Mouse (Mus musculus): ENCODE results near the gene Mkks. TPM values are rescaled to one million over a fixed set of nuclear protein-coding genes. Genes with fewer than 3 reads are reported as not detected.
A peak's percentile ranks its signal among the peaks of the same experiment; 100 is the strongest.
"Not testable (repeated sequence)": the region's sequence is repeated elsewhere in the genome, so short reads cannot be mapped to it uniquely, and the experiment has no call there.

The Mkks gene
- polyA plus RNA-seq, 1 experiment: 2.3 TPM

DNA sequence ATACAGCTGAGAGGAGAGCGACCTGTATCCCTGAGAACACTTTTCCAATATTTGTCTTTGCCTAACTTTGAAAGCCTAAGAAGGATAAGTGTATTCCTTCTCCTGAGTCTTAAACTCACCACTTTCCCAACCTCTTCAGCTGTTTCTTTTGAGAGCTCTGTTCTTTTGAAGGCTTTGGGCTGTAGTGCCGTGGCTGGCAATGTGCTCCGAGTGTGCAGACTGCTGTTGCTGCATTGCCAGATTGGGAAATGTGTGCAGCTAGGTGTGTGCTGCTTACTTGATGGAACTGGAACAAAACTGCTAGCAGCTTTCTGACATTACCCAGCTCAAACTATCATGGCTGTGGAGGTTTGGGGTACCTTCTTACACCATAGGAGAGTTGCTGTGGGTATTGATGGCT lies 21.8 kb upstream of the Mkks start:
- TF ChIP-seq CTCF (IDR thresholded peaks at IDR 0.05; ENCODE audit: control insufficient read depth, insufficient read depth, low read length): no peak
- TF ChIP-seq POLR2A (IDR thresholded peaks at IDR 0.05; ENCODE audit: borderline replicate concordance, control insufficient read depth, low read depth, low read length): no peak
- WGBS: 68% methylated on average over 3 of the region's 3 CpGs
- no peaks in the 10 kb centered on the region for H3K4me1 ChIP-seq (ENCODE audit: control insufficient read depth, insufficient read depth, low read length)
- H3K4me3 ChIP-seq (replicated peaks; ENCODE audit: control insufficient read depth, low read depth, low read length): no peak overlapping the region
- H3K27ac ChIP-seq (ENCODE audit: control insufficient read depth, insufficient read depth, low read depth, low read length, poor library complexity): no peak overlapping the region

DNA sequence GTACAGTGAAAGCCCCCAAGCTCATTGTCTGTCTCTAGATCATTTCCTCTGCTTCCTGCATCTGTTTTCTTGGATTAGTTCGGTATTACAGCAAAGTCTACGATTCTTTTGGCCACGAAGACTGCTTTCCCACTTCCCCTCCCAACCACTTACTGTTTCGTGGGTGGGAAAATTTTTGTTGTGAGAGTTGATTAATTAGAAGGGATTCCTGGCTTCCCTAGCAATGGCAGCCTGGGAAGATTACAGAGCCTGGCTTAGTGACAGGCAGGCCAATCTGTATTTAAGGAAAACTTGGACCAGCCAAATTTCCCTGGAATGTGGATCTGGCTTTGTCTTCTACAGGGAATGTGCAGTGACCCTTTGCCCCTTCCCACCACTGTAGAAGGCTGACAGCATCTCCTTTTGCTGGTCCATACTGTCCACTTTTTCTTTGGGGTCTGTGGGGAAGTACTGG lies 20.8 kb upstream of the Mkks start:
- Histone ChIP-seq H3K27ac (ENCODE audit: control insufficient read depth, insufficient read depth, low read depth, low read length, poor library complexity) (no peak overlapping the region), H3K4me1 (ENCODE audit: control insufficient read depth, insufficient read depth, low read length) (no peaks in the 10 kb centered on the region)

DNA sequence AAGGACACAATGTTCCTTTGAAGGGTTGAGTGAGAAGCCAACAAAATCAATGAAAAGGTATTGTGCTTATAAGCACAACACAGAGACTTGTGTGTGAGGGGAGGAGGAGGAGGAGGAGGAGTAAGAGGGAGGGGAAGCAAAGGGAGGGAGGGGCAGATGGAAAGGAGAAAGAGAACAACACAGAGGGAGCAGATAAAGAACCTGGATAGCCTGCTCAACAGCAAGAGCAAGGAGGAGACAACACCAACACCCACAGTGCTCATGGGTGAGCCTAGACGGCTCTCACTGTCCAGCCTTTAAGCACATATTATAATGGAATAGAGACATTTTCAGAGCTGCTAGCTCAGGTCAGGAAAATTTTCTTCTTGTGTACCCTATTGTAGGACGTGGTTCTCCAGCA lies 18.1 kb upstream of the Mkks start:
- H3K27ac ChIP-seq (ENCODE audit: control insufficient read depth, insufficient read depth, low read depth, low read length, poor library complexity): no peak overlapping the region
- no peaks in the 10 kb centered on the region for H3K4me1 ChIP-seq (ENCODE audit: control insufficient read depth, insufficient read depth, low read length)
- H3K4me3 ChIP-seq (replicated peaks; ENCODE audit: control insufficient read depth, low read depth, low read length): no peak overlapping the region
- no peak for TF ChIP-seq CTCF (IDR thresholded peaks at IDR 0.05; ENCODE audit: control insufficient read depth, insufficient read depth, low read length)
- TF ChIP-seq POLR2A (IDR thresholded peaks at IDR 0.05; ENCODE audit: borderline replicate concordance, control insufficient read depth, low read depth, low read length): no peak
- 87% methylated on average over 2 of the region's 2 CpGs for WGBS

More for the DNA sequence above, 20.8 kb upstream of the Mkks start:
- H3K4me3 ChIP-seq (replicated peaks; ENCODE audit: control insufficient read depth, low read depth, low read length): no peak overlapping the region
- WGBS: 16% methylated on average over 4 of the region's 4 CpGs
- no peak for TF ChIP-seq POLR2A (IDR thresholded peaks at IDR 0.05; ENCODE audit: borderline replicate concordance, control insufficient read depth, low read depth, low read length)
- TF ChIP-seq CTCF (IDR thresholded peaks at IDR 0.05; ENCODE audit: control insufficient read depth, insufficient read depth, low read length): no peak

DNA sequence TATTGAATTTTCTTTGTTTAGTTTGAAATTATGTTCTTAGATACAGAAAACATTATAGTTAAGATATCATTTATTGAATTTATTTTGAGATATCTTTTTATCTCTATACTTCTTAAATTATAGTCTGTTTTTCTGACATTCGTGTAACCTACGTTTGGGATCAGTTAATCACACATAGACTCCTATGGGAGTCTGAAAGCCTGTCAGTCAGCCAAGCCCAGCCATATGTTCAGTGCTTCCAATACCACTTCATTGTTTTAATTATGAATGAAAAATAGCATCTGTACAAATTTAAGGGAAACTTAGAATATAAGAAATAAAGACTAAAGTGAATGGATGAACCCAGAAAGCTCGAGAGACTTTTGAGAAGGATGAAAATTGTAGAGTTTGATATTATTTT lies 17.4 kb upstream of the Mkks start:
- WGBS: 82% methylated on average over 3 of the region's 3 CpGs
- Histone ChIP-seq H3K27ac (ENCODE audit: control insufficient read depth, insufficient read depth, low read depth, low read length, poor library complexity) (no peak overlapping the region), H3K4me3 (replicated peaks; ENCODE audit: control insufficient read depth, low read depth, low read length) (no peak overlapping the region), H3K4me1 (ENCODE audit: control insufficient read depth, insufficient read depth, low read length) (no peaks in the 10 kb centered on the region)
- no peak for TF ChIP-seq CTCF (IDR thresholded peaks at IDR 0.05; ENCODE audit: control insufficient read depth, insufficient read depth, low read length)
- TF ChIP-seq POLR2A (IDR thresholded peaks at IDR 0.05; ENCODE audit: borderline replicate concordance, control insufficient read depth, low read depth, low read length): no peak

DNA sequence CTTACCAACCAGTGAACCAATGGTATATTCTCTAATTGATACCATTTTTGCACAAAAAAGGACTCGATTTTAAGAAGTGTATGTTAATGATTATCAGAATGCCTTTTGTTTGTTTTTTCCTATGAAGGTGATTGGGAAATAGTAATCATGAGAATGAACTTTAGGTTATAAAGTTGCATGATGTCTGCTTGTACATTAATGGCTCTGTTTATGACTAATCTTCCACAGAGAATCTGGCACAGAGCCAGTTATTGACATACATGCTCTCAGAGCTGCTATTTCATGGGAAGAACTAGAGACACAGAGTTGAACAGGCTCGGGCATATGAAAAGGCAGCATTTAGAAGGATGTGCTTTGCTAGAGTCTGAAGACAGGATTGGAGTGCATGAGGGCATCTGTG lies 4.9 kb upstream of the Mkks start:
- TF ChIP-seq POLR2A (IDR thresholded peaks at IDR 0.05; ENCODE audit: borderline replicate concordance, control insufficient read depth, low read depth, low read length) (no peak), CTCF (IDR thresholded peaks at IDR 0.05; ENCODE audit: control insufficient read depth, insufficient read depth, low read length) (no peak)
- 89% methylated on average over 2 of the region's 2 CpGs for WGBS
- H3K4me1 ChIP-seq (ENCODE audit: control insufficient read depth, insufficient read depth, low read length): no peaks in the 10 kb centered on the region; the same call in 1 of the 2 replicates
- no peak overlapping the region for H3K27ac ChIP-seq (ENCODE audit: control insufficient read depth, insufficient read depth, low read depth, low read length, poor library complexity)
- H3K4me3 ChIP-seq (replicated peaks; ENCODE audit: control insufficient read depth, low read depth, low read length): no peak overlapping the region

DNA sequence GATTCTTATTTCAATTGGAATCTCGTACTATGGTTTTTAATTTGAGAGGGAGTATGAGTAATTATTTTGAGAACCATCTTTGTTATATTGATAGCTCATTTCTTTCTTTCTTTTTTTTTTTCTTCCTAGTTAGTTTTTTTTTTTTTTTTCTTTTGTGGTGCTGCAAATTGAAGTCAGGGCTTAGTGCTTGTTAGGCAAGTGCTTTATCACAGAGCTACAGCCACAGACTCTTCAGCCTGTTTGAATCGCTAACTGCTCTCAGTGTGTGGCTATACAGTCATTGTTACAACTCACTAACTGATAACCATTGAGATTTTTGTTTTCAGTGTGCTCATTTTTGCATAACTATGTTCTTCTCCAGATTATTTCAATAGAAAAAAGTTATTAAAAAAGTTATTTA lies 3.3 kb upstream of the Mkks start:
- Histone ChIP-seq H3K4me3 (replicated peaks; ENCODE audit: control insufficient read depth, low read depth, low read length) (no peak overlapping the region), H3K27ac (ENCODE audit: control insufficient read depth, insufficient read depth, low read depth, low read length, poor library complexity) (no peak overlapping the region), H3K4me1 (ENCODE audit: control insufficient read depth, insufficient read depth, low read length) (no peaks in the 10 kb centered on the region; the same call in 1 of the 2 replicates)
- WGBS: 77% methylated on average over 2 of the region's 2 CpGs
- TF ChIP-seq CTCF (IDR thresholded peaks at IDR 0.05; ENCODE audit: control insufficient read depth, insufficient read depth, low read length) (no peak), POLR2A (IDR thresholded peaks at IDR 0.05; ENCODE audit: borderline replicate concordance, control insufficient read depth, low read depth, low read length) (no peak)

DNA sequence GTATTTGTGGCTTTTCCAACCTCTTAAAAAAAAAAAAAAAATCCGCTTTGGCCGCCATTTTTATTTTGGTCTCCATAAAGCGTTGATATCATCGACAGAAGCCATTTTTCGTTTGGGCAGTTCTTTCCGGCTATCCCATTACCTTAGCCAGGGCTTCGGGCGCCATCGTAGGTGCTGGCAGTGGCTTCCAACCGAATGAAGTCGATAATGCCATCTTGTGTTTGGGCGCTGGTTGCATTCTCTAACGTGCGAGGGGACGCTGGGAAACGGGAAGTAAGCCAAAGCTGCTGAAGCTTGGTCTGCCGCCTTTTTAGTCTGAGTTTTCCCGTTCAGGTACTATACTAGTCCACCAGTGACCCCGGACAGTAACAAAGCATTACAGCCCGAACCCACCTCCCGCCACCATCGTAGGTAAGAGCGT lies 772 bp upstream of the Mkks start:
- Histone ChIP-seq H3K4me1 (ENCODE audit: control insufficient read depth, insufficient read depth, low read length) (no peaks in the 10 kb centered on the region; the same call in 1 of the 2 replicates), H3K4me3 (replicated peaks; ENCODE audit: control insufficient read depth, low read depth, low read length) (peak overlapping the region; percentile 97), H3K27ac (ENCODE audit: control insufficient read depth, insufficient read depth, low read depth, low read length, poor library complexity) (peak overlapping the region; percentile 40)
- no peak; the same call in 1 of the 2 replicates for TF ChIP-seq POLR2A (IDR thresholded peaks at IDR 0.05; ENCODE audit: borderline replicate concordance, control insufficient read depth, low read depth, low read length)
- TF ChIP-seq CTCF (IDR thresholded peaks at IDR 0.05; ENCODE audit: control insufficient read depth, insufficient read depth, low read length): no peak
- under 1% methylated on average over 23 of the region's 23 CpGs for WGBS

DNA sequence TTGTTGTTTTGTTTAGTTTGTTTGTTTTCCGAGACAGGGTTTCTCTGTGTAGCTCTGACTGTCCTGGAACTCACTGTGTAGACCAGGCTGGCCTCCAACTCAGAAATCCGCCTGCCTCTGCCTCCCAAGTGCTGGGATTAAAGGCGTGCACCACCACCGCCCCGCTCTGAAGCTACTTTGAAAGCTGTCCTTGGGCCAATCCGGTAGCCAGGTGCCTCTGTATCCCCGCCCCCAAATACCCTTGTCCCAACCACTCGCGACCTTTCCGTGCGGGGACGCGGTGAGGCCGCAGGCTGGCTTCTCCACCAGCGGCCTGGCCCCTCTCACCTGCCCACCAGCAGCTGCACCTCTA lies 497 bp downstream of the Mkks start:
- Histone ChIP-seq H3K4me3 (replicated peaks; ENCODE audit: control insufficient read depth, low read depth, low read length) (peak overlapping the region; percentile 92), H3K27ac (ENCODE audit: control insufficient read depth, insufficient read depth, low read depth, low read length, poor library complexity) (peak overlapping the region; percentile 86)
- not testable (repeated sequence) for H3K4me1 ChIP-seq (ENCODE audit: control insufficient read depth, insufficient read depth, low read length)
- 5% methylated on average over 15 of the region's 15 CpGs for WGBS

DNA sequence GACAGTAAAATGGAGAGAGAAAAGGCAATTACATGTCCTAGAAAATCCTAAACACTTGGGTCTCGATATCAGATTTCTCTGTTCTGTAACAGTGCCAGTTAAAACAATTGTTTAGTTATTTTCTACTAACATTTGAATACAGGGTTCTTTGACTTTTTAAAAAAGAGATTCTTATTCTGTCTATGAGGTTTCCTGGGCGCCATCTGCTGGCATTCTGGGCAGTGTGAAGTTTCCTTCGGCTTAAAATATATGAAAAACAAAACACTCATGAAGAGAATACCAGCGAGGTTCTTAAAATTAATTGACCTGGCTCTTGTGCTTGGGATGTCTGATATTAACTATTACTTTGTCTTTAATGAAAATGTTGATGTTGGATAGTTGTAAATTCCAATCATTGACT lies 4.3 kb downstream of the Mkks start:
- TF ChIP-seq CTCF (IDR thresholded peaks at IDR 0.05; ENCODE audit: control insufficient read depth, insufficient read depth, low read length) (no peak), POLR2A (IDR thresholded peaks at IDR 0.05; ENCODE audit: borderline replicate concordance, control insufficient read depth, low read depth, low read length) (no peak)
- WGBS: 56% methylated on average over 4 of the region's 4 CpGs

More for the DNA sequence above, 4.3 kb downstream of the Mkks start:
- H3K4me1 ChIP-seq (ENCODE audit: control insufficient read depth, insufficient read depth, low read length): no peaks in the 10 kb centered on the region
- no peak overlapping the region for H3K4me3 ChIP-seq (replicated peaks; ENCODE audit: control insufficient read depth, low read depth, low read length)
- H3K27ac ChIP-seq (ENCODE audit: control insufficient read depth, insufficient read depth, low read depth, low read length, poor library complexity): no peak overlapping the region
